Mouse (Mus musculus): ENCODE data around the gene Dtnb.
A peak's percentile ranks its signal among the peaks of the same experiment; 100 is the strongest.

- TF ChIP-seq CTCF (IDR thresholded peaks at IDR 0.05; ENCODE audit: low read depth) = 0 out of 2 replicates have a peak, but pooled peaks have one; percentile 8
- TF ChIP-seq EP300 (optimal IDR thresholded peaks at IDR 0.05) = no peak
Observed at GRCm38 (mm10) chr12:3809520-3810180, 237.5 kb downstream of the Dtnb start.

Measured in stomach, postnatal 0 days (tissue).